Mouse (Mus musculus): ENCODE measurements around the gene Plbd1.

Gene Plbd1

DNA sequence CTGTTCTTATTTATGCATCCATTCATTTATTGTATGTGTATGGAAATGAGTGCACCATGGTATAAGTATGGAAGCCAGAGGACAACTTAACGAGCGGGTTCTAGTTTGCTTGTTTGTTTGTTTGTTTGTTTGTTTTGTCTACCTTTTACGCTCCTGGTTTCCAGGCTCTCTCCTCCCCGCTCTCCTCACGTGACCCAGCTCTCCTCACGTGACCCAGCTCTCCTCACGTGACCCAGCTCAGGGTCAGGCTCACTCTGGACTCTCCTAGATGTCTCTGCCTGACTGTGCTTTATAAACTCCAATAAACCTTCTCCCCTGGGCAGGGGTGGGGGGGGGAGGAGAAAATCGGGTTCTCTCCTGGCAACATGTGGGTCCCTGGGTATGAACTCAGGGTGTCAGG is 11.1 kb downstream of the Plbd1 start:
- DNase-seq = no peak

DNA sequence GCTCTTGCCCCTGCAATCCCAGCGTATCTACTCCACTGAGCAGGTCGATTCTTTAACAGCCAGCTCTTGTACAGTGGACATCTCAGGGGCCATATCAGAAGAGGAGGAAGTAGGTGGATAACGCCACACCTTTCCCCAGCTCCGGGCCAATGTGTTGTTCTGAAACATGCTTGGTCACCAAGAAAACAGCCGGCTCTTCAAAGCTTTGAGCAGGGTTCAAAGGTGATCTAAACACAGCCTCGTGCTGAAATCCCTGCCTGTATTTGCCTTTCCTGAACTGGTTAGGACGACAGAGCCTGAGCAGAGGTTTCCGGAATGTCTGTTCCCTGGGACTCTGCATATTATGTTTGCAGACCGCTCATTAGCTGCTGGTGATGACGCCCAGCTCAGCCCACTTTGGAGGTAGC is 14.3 kb downstream of the Plbd1 start:
- DNase-seq = no peak

DNA sequence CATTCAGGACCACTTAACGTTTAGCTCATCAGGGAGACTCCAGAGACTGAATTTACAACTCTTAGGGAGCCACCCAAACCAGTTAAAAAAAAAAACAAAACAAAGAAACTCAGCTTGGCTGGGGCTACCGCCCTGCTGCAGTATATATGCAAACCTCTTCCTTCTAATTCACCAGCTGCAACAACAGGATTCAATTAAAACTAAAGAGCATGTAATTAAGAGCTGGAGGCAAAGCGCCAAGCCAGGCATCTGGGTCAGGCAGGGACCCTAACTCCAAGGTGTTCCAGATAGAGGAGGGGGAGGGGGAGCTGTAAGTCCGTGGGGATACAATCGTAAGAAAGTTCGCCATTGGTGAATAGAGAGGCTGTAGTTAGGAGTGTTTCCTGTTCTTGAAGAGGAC is 15.5 kb downstream of the Plbd1 start:
- no peak for DNase-seq

DNA sequence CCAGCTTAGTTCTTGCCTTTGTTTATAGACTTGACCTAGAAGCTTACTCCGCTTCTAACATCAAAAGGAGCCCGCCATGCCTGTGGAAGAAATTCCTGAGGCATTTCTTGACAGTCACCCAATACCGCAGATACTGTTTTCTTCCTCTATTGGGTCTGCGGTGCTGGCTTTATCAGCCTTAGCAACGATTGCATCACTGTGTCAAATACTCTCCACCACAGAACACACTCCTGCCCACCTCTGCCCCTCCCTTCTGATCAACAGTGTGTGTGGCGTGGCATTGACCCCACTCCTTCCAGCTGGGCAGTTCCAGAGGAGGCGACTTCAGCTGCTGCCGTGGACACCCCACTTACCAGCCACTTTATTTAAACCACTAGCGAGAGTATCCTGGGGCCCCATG is 16.0 kb downstream of the Plbd1 start:
- no peak for DNase-seq

DNA sequence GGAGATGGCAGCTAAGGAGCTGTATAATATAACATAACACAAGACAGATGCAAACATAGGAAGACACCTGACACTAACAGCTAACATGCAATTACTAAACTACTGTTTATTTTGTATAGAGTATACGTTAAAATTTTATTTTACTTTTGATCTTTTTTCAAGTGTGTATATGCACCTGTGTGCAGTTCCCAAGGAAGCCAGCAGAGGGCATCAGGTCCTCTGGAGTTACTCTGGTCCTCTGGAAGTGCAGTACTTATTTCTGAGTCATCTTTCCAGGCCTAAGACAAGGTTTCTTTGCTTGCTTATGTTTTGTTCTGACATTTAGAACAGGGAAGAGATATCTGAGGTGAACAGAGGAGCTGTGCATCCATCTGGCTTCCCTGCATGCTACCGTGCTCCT is 17.6 kb downstream of the Plbd1 start:
- no peak for DNase-seq

DNA sequence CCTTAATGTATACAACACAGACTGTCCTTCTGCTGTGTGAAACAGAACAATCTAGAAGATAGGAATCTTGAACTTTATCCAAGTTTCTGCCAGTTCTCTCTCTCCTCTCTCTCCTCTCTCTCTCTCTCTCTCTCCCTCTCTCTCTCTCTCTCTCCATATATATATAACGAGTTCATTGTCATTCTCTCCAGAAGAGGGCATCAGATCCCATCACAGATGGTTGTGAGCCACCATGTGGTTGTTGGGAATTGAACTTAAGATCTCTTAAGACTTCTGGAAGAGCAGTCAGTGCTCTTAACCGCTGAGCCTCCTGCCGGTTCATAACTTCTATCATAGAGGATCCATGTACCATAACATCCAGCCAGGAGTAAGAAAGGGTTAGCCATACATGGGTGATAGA is 26.7 kb downstream of the Plbd1 start:
- DNase-seq = no peak

DNA sequence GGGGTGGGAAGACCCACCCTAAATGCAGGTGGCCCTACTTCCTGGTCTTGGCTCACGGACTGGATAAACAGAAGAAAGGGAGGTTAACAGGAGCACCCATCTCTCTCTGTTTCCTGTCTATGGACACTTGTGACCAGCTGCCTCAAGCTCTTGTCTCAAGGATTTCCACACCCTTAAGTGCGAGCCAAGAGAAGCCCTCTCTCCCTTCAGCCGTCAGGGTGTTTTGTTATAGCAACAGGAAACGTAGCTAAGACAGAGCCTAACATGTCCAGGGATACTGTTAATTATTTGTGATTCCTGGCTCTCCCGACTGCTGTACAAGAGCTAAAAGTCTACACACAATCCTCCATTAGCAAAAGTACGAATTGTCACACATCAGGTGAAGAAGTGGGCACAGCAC is 28.0 kb downstream of the Plbd1 start:
- DNase-seq = no peak

DNA sequence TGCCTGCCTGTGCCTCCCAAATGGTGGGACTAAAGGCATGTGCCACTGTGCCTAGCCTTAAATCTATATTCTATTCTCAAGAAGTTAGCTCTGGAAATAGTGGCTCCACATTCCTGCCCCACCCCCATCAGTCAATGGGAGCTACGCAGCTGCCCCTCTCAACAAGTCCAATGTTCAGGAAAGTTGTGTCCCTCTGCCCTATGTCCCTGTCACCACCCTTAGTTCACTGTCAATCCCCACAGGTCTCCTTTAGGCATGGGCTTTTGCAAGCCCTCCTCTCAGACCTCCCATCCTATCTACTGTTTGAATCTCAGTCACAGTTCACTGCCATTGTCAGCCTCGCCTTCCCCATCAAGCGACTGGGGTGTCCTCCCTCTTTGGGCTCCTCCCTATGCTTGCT is 28.6 kb downstream of the Plbd1 start:
- DNase-seq = no peak

DNA sequence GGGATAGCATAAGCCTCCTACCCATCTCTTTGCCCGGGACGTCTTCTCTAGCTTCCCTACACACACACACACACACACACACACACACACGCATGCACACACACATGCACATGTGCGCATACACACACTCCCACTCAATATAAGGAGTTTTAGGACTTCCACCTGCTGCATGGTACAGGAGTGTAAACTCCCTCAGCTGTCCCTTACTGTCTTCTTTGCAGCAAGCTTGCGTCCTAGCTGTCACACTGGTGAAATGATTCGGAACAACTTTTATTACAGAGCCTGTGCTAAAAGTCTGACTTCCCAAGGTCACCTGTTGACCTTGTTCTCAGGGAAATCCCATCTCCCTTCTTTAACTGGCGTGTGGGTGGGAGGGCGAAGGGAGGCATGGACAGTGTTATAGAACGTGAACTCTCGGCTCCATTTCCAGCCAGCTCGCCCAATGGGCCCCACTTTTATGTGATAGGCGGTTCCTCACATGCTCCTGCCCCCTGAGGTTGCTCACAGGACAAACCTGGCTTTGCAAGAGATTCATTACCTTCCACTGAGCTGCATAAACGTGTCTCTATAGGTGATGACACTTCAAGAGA is 29.7 kb downstream of the Plbd1 start:
- DNase-seq = no peak

DNA sequence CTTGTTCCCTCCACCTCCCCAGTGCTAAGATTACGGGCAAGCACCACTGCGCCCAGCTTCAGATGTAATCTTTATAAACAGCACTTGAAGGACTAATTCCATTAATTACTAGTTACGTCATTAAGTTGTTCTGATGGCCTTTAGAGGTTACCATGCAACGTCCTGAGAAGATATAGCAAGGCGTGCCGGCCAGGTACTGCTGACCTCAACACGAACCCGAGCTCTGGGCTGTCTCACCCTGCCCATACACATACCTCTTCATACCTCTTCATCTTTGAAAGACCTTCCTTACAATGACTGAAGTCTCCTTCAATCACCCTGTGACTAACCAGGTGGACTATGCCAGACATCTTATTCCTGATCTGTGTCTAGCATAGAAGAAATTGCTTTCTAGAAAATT is 30.2 kb downstream of the Plbd1 start:
- no peak for DNase-seq

DNA sequence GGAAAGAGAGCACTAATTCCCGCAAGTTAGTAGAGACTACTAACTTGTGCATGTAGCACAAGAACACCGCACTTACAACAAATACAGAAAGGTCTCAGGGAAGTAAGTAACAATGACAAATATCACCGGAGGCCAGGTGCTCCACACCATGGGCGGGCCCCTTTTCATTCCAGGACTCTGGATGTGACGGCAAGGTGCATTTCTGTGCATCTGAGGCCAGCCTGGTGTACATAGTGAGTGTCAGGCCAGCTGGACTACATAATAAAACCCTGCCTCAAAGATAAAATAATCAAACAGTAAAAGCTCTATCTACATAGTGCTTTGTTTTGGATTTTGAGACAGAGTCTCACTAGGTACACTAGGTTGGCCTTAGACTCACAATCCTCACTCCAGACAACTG is 32.1 kb downstream of the Plbd1 start:
- DNase-seq = no peak

DNA sequence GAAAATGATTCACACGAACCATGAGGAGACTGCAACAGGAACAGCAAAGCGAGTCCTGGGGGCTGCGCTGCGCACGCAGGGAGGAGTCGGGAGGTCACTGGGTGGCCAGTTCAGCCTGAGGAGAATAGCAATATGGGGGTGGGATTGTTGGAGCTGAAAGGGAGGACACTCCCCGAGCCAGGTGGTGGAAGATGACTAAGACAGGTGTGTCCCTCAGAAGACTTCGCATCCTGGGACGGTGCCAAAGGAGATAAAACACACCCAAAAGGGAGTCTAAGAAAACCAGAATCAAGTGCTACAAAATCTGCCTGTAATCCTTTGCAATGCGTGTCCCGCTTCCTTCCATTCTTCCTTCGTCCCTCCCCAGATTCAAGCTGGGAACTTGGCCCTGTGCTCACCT is 36.3 kb downstream of the Plbd1 start:
- DNase-seq = no peak

DNA sequence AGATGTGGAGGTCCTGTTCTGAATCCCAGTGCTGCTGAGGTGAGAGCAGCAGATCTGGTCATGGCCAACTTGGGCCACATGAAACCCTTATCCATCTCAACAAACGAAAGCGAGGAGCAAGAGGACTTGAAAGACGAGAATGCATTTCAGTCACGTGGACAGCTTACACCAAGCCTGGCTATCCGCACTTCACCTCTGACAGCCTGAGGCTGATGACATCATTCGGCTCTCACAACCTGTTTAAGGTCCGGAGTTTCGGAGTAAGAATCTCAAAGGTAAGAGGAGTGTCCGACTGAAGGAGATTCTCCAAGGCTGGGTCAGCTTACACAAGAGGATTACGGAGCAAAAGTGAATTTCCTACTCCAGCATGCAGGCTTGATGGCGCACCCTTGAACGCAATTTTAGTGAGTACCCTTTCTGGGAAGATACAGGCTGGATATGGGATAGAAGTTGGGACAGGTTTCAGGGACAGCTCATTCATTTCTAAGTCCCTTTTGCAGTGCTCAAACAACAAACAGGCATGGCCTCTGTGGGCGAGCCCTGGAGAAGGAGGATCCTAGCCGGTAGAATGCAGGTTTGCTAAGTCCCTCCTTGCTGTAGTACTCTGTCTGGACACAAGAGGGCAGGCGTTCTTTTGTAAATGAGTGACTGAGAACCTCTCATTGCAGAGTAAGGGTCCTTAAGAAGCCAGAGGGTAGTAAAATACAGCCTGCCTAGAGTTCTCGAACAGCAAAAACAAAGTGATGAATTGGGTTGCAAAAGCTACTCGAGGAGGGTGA is 41.2 kb downstream of the Plbd1 start:
- peak; percentile 73 to 78 for DNase-seq

DNA sequence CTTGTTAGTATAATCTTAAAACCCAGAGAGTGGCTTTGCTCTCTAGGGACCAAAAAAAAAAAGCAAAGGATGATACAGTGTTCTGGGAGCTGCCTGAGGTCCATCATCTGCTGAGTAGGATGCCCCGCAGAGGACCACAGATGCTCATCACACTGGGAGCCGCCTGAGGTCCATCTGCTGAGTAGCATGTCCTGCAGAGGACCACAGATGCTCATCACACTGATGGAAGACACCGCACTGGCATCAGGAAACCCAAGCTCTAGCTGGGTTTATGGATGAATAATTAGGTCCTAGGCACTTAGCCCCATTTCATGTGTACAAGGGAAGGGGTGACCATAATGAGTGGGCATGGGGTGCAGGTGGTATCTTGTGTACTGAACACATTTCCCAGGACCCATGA is 47.6 kb downstream of the Plbd1 start:
- no peak for DNase-seq

DNA sequence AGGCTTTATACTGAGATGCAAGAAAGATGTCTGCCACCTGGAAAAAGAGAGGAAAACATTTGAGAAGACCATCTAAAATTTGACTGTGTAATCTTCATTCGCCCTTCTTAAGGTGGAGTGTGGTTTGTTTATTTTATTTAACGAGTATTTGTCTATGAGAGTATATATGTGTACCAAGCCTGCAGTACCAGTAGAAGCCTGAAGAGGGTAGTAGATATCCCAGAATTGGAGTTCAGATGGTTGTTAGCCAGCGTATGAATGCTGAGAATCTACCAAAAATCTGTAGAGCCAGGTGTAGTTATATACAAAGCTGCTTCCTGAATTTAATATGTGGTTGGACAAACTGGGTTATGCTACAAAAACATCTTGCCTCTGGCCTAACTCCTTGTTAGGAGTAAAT is 49.4 kb downstream of the Plbd1 start:
- no peak for DNase-seq

DNA sequence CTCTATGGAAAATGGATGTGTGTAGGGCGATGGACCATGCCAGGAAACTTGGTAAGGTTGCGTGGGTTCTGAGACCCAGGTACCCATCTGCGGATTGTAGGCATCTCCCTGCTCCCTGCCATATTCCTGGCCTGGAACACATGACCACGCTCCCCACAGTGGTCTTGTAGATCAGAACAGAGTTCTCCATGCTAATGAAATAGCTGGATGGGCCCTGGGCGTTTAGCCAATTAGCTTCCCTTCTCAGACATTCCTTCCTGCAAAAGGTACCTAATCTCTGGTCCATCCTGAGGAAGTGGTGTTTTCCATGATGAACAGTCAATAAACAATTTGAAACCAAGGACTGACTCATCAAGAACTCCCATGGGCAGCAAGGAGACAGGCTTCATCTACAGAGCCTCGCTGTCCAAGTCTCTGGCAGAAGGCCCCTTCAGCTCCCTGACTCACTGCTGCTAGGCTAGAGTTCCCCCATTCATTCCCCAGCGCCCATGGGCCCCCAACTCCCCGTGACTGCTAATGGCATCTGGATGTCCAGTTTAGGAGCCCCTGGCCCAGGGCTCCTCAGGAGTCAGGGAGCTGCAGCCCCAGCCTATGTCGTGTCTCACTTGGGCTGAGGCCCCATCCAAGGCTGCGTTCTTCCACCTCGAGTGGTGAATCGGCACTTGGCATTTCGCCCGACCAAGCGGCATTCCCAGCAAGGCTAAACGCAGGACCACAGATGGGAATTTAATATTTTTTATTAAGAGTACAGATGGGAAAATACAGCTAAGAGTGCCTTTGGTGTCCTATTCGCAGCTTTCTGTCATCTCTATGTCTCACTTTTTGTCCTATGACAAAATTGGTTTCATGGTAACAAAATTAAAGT is 50.1 kb downstream of the Plbd1 start:
- no peak for DNase-seq

DNA sequence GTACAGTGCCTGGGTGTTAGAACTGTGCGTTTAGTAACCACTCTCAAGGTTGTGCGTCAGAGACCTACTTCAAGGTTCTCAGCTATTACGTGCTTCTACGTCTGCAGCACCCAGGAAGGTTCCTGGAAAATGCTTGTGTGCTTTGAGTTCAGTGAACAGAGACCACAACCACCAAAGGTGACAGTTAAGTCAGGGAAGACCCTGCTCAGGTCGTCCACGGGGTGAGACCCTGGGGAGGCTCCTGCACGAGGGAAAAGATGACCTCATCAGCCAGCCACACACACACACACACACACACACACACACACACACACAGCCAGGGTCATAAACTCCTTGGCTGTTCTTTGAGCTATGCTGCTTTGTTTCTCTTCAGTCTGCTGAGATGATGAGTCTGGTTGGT is 59.1 kb downstream of the Plbd1 start:
- no peak for DNase-seq

DNA sequence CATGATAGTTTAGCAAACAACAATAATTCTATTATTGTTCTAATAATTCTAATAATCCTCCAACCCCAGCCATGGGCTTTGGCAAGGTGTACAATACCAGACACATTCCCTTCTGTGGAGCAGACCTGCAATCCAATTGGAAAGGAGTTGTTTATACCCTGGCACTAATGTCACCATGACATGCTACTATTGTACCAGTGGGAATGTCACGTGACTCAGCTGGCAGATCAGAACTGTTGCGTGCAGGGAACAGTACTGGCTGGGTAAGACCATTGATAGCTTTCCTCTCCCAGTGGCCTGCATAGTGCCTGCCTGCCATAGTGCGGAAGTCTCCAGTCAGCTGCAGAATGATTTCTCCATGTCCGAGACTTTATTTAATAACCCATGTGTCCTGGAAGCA is 67.2 kb downstream of the Plbd1 start:
- DNase-seq = no peak

DNA sequence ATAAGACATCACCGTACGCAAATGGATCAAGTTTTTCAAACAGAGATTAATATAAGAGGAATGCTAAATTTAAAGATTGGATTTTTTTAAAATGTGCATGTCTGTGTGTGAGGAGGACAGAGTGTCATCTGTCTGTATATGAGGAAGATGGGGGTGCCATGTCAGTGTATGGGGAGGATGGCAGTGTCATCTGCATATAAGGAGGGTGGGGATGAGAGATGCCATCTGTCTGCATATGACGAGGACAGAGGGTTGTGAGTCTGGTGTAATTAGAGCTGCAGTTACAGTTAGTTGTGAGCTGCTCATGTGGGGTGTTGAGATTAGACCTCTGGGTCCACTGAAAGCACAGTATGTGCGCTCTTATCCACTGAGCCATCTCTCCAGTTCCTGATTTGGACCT is 71.0 kb downstream of the Plbd1 start:
- no peak for DNase-seq

DNA sequence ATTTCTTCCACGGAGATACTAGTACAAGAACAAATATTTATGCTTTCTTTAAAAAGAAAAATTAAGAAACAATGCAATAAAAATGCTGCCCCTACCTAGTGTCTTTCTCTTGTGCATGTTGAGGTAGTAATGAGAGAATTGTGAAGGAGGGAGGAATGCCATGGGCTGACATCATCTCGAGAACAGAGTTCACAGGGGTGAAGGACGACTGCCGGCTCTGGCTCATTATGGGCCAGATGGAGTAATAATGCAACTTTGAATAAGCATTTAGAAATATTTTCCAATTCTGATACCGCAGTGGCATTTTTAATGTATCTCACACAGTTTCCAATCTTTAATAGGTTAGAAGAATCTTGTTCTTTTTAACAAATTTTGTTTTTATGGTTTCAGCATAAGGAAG is 95.7 kb downstream of the Plbd1 start:
- no peak for DNase-seq

Measured in thymus, postnatal 36 days (tissue).